Mouse (Mus musculus): ENCODE results near the gene Fam78b. TPM values are rescaled to one million over a fixed set of nuclear protein-coding genes. Genes with fewer than 3 reads are reported as not detected.

Fam78b gene
- polyA plus RNA-seq, 1 experiment from 2014 or later, result 0.45 TPM

DNA sequence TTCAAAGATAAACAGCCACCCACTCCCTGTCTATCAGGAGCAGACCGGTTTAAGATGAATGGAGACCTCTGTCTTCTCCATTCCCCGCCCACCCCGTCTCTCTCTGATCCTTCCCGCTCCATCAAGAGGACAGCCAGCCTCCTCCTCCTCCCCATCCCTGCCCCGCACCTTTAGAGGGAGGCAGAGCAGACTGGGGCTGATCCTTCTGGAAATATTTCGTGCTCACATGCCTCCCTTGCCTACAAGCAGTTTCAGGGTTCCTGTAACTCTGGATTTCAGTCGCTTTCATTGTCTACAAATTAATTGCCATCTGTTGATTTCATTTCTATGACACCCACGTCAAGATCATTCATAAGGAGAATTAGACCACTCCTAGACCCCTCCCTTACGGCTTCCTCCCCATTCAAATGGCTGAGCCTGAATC lies 20.8 kb downstream of the Fam78b start:
- no peaks in the 10 kb centered on the region for H3K27me3 ChIP-seq (ENCODE audit: control insufficient read depth, insufficient read depth, low read length)
- no peak overlapping the region for H3K9ac ChIP-seq (ENCODE audit: low read length)
- no peaks in the 10 kb centered on the region for H3K4me1 ChIP-seq (ENCODE audit: control insufficient read depth, insufficient read depth, low read length)
- H3K36me3 ChIP-seq (ENCODE audit: control insufficient read depth, insufficient read depth, low read length), result no peaks in the 10 kb centered on the region
- no peak overlapping the region for H3K27ac ChIP-seq (ENCODE audit: low read length)
- no peaks in the 10 kb centered on the region for H3K9me3 ChIP-seq (replicated peaks; ENCODE audit: control insufficient read depth, low read length)
- H3K4me2 ChIP-seq (ENCODE audit: low read depth, low read length), result no peak overlapping the region
- ATAC-seq (ENCODE audit: insufficient read depth, low FRiP score), result no peak
- no peak overlapping the region for H3K4me3 ChIP-seq (replicated peaks; ENCODE audit: low read length)
- 31% methylated on average over 9 of the region's 9 CpGs for WGBS

DNA sequence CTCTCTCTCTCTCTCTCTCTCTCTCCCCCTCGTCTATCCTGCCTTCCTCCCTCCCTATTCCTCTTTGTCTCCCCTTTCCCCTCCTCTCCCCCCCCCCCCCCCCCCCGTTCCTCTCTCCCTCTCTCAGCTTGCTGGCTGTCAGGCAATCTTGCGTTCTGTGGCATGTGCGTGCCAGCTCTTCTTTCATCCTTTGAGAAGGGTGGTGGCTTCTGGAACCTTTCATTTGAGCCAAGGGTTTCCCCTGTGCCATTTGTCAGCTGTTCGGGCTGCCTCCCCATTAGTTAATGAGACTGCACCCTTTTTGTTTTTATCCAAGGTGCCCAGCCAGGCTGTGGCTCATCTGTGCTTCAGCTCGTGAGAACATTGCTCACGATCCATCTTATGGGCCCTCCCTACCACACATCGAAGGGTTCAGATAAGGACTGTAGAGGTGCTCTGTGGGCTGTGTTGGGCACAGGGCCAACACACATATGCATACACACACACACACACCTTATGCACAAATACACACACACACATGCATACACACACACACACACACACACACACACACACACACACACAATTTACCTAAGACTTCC lies 21.4 kb downstream of the Fam78b start:
- Histone ChIP-seq H3K27me3 (ENCODE audit: control insufficient read depth, insufficient read depth, low read length) (no peaks in the 10 kb centered on the region), H3K4me2 (ENCODE audit: low read depth, low read length) (no peak overlapping the region), H3K9ac (ENCODE audit: low read length) (no peak overlapping the region), H3K27ac (ENCODE audit: low read length) (no peak overlapping the region), H3K9me3 (replicated peaks; ENCODE audit: control insufficient read depth, low read length) (no peaks in the 10 kb centered on the region), H3K36me3 (ENCODE audit: control insufficient read depth, insufficient read depth, low read length) (no peaks in the 10 kb centered on the region), H3K4me1 (ENCODE audit: control insufficient read depth, insufficient read depth, low read length) (no peaks in the 10 kb centered on the region), H3K4me3 (replicated peaks; ENCODE audit: low read length) (no peak overlapping the region)
- ATAC-seq (ENCODE audit: insufficient read depth, low FRiP score), result no peak; the same call in 1 of the 2 replicates
- 55% methylated on average over 7 of the region's 8 CpGs for WGBS

DNA sequence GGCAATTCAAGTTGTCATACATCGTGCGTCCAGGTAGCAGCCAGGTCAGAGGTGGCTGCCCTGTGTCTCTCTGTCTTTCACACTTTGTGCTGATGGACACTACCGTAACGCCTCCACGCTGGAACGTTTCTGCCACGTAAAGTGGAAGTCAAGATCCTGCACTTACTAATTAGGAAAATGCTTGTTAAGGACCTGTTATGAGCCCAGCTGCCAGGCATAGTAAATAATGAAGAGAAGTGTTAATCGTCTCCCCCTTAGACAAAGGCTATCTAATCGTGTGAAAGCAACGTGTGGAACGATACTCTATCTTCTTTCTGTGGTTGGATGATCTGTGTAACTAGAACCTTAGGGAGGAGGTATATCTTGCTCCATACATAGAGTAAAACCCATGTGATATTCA lies 22.6 kb downstream of the Fam78b start:
- no peak overlapping the region for H3K4me2 ChIP-seq (ENCODE audit: low read depth, low read length)
- H3K4me1 ChIP-seq (ENCODE audit: control insufficient read depth, insufficient read depth, low read length), result no peaks in the 10 kb centered on the region
- 90% methylated on average over 11 of the region's 11 CpGs for WGBS
- H3K36me3 ChIP-seq (ENCODE audit: control insufficient read depth, insufficient read depth, low read length), result no peaks in the 10 kb centered on the region
- H3K27me3 ChIP-seq (ENCODE audit: control insufficient read depth, insufficient read depth, low read length), result no peaks in the 10 kb centered on the region
- H3K9me3 ChIP-seq (replicated peaks; ENCODE audit: control insufficient read depth, low read length), result no peaks in the 10 kb centered on the region
- ATAC-seq (ENCODE audit: insufficient read depth, low FRiP score), result no peak
- H3K27ac ChIP-seq (ENCODE audit: low read length), result no peak overlapping the region
- H3K9ac ChIP-seq (ENCODE audit: low read length), result no peak overlapping the region
- no peak overlapping the region for H3K4me3 ChIP-seq (replicated peaks; ENCODE audit: low read length)

DNA sequence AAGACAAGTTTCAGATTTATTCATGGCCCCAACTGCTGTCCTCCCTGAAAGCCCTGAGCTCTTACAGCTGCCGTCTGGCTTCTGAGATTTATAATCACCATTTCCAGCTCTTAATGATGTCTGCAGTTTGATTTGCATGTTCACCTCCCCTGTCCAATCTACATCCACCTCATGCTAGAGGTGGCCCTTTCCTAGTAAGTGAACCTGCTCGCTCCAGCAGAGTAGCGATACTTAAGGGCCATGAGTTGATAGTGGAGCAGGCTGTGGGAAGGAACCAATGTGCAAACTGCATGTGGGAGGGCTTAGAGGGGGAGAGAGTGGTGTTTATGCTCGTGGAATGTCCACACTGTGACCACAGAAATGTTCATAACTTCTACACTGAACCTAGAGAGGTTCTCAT lies 23.7 kb downstream of the Fam78b start:
- WGBS, result 48% methylated on average over 4 of the region's 4 CpGs
- ATAC-seq (ENCODE audit: insufficient read depth, low FRiP score), result no peak
- H3K36me3 ChIP-seq (ENCODE audit: control insufficient read depth, insufficient read depth, low read length), result no peaks in the 10 kb centered on the region

DNA sequence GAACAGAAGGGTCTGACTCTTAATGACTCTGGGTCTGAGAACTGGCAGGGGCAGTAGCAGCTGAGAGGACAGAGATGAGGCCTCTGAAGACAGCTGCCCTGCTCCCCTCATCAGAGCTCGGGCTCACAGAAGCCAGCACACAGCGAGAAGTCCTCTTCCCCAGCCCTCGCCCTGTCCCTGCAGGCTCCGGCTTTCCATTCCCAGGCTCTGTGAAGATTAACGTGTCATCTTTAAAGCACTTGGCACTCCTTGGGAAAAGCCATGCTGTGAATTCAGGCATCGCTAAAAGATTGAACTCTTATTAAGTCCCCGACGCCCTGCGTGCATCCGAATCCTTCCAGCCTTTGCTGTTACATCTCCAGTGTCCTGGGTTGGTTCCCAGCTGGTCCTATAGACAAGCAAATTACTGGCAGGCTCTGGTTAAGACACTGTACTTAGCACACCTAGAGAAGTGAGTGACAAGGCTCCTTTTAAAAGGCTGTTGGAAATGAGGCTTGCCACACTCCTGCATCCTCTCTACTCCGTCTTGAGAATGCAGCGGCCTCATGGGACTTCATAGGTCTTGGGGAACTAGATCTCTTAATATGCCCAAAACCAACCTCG lies 30.9 kb downstream of the Fam78b start:
- WGBS, result 62% methylated on average over 13 of the region's 13 CpGs
- Histone ChIP-seq H3K9me3 (replicated peaks; ENCODE audit: control insufficient read depth, low read length) (no peaks in the 10 kb centered on the region), H3K4me1 (ENCODE audit: control insufficient read depth, insufficient read depth, low read length) (no peaks in the 10 kb centered on the region), H3K36me3 (ENCODE audit: control insufficient read depth, insufficient read depth, low read length) (no peaks in the 10 kb centered on the region), H3K4me2 (ENCODE audit: low read depth, low read length) (no peak overlapping the region), H3K27me3 (ENCODE audit: control insufficient read depth, insufficient read depth, low read length) (no peaks in the 10 kb centered on the region), H3K9ac (ENCODE audit: low read length) (no peak overlapping the region), H3K27ac (ENCODE audit: low read length) (no peak overlapping the region), H3K4me3 (replicated peaks; ENCODE audit: low read length) (no peak overlapping the region)
- ATAC-seq (ENCODE audit: insufficient read depth, low FRiP score), result no peak

More for the DNA sequence above, 23.7 kb downstream of the Fam78b start:
- Histone ChIP-seq H3K9me3 (replicated peaks; ENCODE audit: control insufficient read depth, low read length) (no peaks in the 10 kb centered on the region), H3K9ac (ENCODE audit: low read length) (no peak overlapping the region), H3K27ac (ENCODE audit: low read length) (no peak overlapping the region), H3K27me3 (ENCODE audit: control insufficient read depth, insufficient read depth, low read length) (no peaks in the 10 kb centered on the region), H3K4me2 (ENCODE audit: low read depth, low read length) (no peak overlapping the region), H3K4me1 (ENCODE audit: control insufficient read depth, insufficient read depth, low read length) (no peaks in the 10 kb centered on the region), H3K4me3 (replicated peaks; ENCODE audit: low read length) (no peak overlapping the region)

DNA sequence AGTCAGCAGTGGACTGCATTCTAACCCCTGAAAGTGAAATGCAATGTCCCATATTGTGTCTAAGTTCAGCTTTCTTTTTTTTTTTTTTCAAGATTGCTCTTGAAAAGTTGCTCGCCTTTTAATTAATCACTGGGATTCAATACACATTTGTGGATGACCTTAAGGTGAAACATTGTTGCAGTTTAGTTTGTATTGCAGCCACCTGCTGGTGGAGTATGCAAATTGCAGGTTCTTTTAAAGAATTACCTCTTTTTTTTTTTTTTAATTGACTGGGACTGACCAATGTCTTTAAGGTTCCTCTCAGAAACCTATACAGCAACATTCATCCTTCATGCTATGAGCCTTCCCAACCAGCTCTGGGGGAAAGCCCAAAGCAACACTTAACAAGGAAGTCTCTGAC lies 33.2 kb downstream of the Fam78b start:
- ATAC-seq (ENCODE audit: insufficient read depth, low FRiP score), result no peak
- WGBS, result 85% methylated on average over 1 of the region's 1 CpGs
- H3K9ac ChIP-seq (ENCODE audit: low read length), result no peak overlapping the region
- no peak overlapping the region for H3K4me3 ChIP-seq (replicated peaks; ENCODE audit: low read length)
- no peak overlapping the region for H3K4me2 ChIP-seq (ENCODE audit: low read depth, low read length)
- H3K9me3 ChIP-seq (replicated peaks; ENCODE audit: control insufficient read depth, low read length), result no peaks in the 10 kb centered on the region
- H3K27me3 ChIP-seq (ENCODE audit: control insufficient read depth, insufficient read depth, low read length), result no peaks in the 10 kb centered on the region
- no peak overlapping the region for H3K27ac ChIP-seq (ENCODE audit: low read length)
- H3K36me3 ChIP-seq (ENCODE audit: control insufficient read depth, insufficient read depth, low read length), result no peaks in the 10 kb centered on the region
- H3K4me1 ChIP-seq (ENCODE audit: control insufficient read depth, insufficient read depth, low read length), result no peaks in the 10 kb centered on the region

DNA sequence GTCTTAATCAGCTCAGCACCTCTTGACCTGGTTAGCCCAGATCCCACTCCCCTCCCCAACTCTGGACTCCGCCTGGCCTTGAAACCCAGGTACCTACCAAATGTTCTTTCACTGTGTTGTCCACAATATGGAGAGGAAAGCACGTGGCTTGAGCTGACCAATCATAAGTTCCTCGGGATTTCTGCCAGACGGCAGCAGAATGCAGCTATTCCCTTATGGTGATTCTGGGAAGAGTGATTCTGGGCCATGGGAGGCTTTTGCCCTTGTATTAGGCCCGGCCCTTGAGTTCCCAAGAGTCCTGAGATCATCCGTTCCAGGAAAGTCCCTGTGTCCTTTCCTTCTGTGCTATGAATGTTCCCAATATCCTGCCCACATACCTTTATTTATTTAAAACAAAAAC lies 41.3 kb downstream of the Fam78b start:
- no peaks in the 10 kb centered on the region for H3K36me3 ChIP-seq (ENCODE audit: control insufficient read depth, insufficient read depth, low read length)
- WGBS, result 85% methylated on average over 6 of the region's 6 CpGs
- no peak overlapping the region for H3K27ac ChIP-seq (ENCODE audit: low read length)
- no peak overlapping the region for H3K9ac ChIP-seq (ENCODE audit: low read length)
- H3K9me3 ChIP-seq (replicated peaks; ENCODE audit: control insufficient read depth, low read length), result no peaks in the 10 kb centered on the region
- no peak overlapping the region for H3K4me3 ChIP-seq (replicated peaks; ENCODE audit: low read length)
- no peak overlapping the region for H3K4me2 ChIP-seq (ENCODE audit: low read depth, low read length)
- no peaks in the 10 kb centered on the region for H3K27me3 ChIP-seq (ENCODE audit: control insufficient read depth, insufficient read depth, low read length)
- ATAC-seq (ENCODE audit: insufficient read depth, low FRiP score), result no peak
- no peaks in the 10 kb centered on the region for H3K4me1 ChIP-seq (ENCODE audit: control insufficient read depth, insufficient read depth, low read length)

DNA sequence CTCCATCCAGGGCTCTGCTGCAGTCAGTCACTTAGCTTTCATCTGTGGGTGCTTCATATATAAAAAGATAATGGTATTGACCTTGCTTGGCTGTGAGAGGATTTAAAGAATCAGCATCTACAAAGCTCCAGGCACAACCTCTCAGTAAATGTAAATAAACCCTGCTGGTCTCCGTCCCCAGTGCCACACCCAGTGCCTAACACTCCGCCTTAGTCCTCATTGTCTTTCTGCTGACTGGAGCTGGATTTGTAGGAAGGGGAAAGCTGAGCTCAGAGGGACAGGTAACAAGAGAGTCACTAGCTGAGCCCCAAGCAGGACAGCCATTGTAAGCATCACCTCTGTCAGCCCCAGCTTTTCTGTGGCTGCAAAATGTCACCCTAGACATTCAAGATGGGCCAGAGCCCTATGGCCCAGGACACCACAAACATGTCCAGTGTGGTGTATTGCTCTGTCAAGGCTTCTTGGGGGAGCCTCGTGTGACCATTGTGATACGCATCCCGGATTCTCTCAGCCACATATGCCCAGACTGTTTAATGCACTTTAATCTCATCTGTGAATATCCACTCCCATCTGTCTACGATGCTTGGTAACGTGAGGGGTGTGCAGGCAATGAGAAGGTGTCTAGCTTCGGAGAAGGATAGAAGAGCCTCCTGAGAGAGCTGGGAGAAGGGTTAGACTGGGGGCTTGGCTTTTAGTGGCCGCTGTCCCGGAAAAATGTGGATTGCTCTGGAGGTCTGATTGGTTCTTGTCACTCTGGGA lies 45.1 kb downstream of the Fam78b start:
- no peaks in the 10 kb centered on the region for H3K9me3 ChIP-seq (replicated peaks; ENCODE audit: control insufficient read depth, low read length)
- no peaks in the 10 kb centered on the region for H3K4me1 ChIP-seq (ENCODE audit: control insufficient read depth, insufficient read depth, low read length)
- H3K27ac ChIP-seq (ENCODE audit: low read length), result no peak overlapping the region
- 51% methylated on average over 10 of the region's 10 CpGs for WGBS
- no peak overlapping the region for H3K4me2 ChIP-seq (ENCODE audit: low read depth, low read length)
- H3K36me3 ChIP-seq (ENCODE audit: control insufficient read depth, insufficient read depth, low read length), result no peaks in the 10 kb centered on the region
- H3K27me3 ChIP-seq (ENCODE audit: control insufficient read depth, insufficient read depth, low read length), result no peaks in the 10 kb centered on the region
- ATAC-seq (ENCODE audit: insufficient read depth, low FRiP score), result no peak
- H3K4me3 ChIP-seq (replicated peaks; ENCODE audit: low read length), result no peak overlapping the region
- no peak overlapping the region for H3K9ac ChIP-seq (ENCODE audit: low read length)

DNA sequence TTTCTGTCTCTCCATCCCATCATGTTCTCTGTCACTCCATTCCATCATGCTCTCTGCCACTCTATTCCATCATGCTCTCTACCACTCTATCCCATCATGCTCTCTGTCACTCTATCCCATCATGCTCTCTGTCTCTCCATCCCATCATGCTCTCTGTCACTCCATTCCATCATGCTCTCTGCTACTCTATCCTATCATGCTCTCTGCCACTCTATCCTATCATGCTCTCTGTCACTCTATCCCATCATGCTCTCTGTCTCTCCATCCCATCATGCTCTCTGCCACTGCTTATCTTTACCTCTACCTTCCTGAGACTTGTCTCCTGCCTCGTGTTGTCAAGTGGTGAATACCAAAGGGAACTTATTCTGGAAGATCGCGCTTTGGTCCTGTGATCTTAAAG lies 49.6 kb downstream of the Fam78b start:
- no peaks in the 10 kb centered on the region for H3K36me3 ChIP-seq (ENCODE audit: control insufficient read depth, insufficient read depth, low read length)
- no peak overlapping the region for H3K27ac ChIP-seq (ENCODE audit: low read length)
- H3K9ac ChIP-seq (ENCODE audit: low read length), result no peak overlapping the region
- H3K9me3 ChIP-seq (replicated peaks; ENCODE audit: control insufficient read depth, low read length), result no peaks in the 10 kb centered on the region
- no peak for ATAC-seq (ENCODE audit: insufficient read depth, low FRiP score)
- H3K4me1 ChIP-seq (ENCODE audit: control insufficient read depth, insufficient read depth, low read length), result no peaks in the 10 kb centered on the region
- H3K4me3 ChIP-seq (replicated peaks; ENCODE audit: low read length), result no peak overlapping the region
- no peaks in the 10 kb centered on the region for H3K27me3 ChIP-seq (ENCODE audit: control insufficient read depth, insufficient read depth, low read length)
- 83% methylated on average over 3 of the region's 3 CpGs for WGBS
- H3K4me2 ChIP-seq (ENCODE audit: low read depth, low read length), result no peak overlapping the region

Measured in stomach, embryonic 16.5 days (tissue).